Mouse (Mus musculus): ENCODE measurements around the gene Nagpa. TPM values are rescaled to one million over a fixed set of nuclear protein-coding genes. Genes with fewer than 3 reads are reported as not detected.

The Nagpa gene
- 16.6 and 16.9 TPM in 2 replicates for polyA plus RNA-seq (2014; fragmentation: Nextera tagmentation; extraction: Ambion mirVana)

DNA sequence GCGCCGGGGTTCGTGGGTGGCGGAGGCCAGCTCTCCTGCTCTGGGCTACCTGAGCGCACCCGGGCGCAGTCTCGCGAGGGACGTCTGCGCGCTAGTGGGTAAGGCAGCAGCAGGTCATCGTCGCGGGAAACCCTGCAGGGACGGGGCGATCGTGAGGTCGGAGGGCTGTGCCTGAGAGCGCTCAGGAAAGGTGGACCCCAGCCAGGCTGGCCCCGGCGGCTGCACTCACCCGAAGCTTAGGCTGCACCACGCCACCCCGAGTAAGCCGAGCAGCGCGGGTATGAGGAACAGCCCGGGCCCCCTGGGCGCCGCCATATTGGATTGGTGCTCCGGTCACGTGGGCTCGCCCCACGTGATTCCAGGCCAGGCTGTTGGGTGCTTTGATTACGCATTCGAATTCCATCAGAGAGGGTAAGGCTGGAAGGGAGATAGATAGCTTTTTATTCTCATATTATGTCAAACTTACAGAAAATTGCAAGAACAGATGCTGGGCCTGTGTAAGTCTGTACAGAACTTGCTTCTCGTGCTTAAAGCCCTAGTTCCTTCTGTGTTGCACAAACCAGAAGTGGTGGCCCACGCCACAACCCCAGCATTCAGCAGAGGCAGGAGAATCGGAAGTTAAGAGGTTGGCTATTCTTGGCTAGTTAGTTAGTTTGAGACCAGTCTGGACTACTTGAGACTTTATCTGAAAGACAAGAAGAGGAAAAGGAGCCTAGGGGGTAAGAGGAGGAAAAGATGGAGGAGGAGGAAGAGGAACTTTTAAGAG lies at the start of gene Nagpa:
Gene Nagpa, minus strand, starts transcription at position 345 of the 766 bp plus-strand sequence.
- DNase-seq (ENCODE audit: low spot score): peak; percentile 91
- H3K4me2 ChIP-seq (ENCODE audit: low read depth, severe bottlenecking): peak within 1 kb of the TSS; percentile 96
- peak within 1 kb of the TSS; percentile 84 for H3K4me3 ChIP-seq (ENCODE audit: low read depth, low read length)
- 4% methylated on average over 40 of the region's 40 CpGs for WGBS
- H3K9me3 ChIP-seq (ENCODE audit: control insufficient read depth, low read length): no peaks in the 10 kb centered on the region
- ATAC-seq (ENCODE audit: insufficient number of reproducible peaks, low FRiP score, low TSS enrichment, low read depth): peak; percentile 81
- peaks cover 5% of the 10 kb centered on the region; the same call in 1 of the 2 replicates for H3K4me1 ChIP-seq (ENCODE audit: control insufficient read depth, insufficient read depth, low read length)
- no peaks in the 10 kb centered on the region for H3K36me3 ChIP-seq (ENCODE audit: control insufficient read depth, insufficient read depth, low read length)
- no peak within 1 kb of the TSS for H3K27ac ChIP-seq (replicated peaks; ENCODE audit: low read depth, low read length)
- no peaks in the 10 kb centered on the region for H3K27me3 ChIP-seq (ENCODE audit: control insufficient read depth, insufficient read depth, low read length)
- H3K9ac ChIP-seq (ENCODE audit: low read length): peak within 1 kb of the TSS; percentile 57

- ATAC-seq (ENCODE audit: insufficient number of reproducible peaks, low FRiP score, low TSS enrichment, low read depth) (no peak), DNase-seq (ENCODE audit: low spot score) (no peak)
- no peak overlapping the region for H3K9ac ChIP-seq (ENCODE audit: low read length)
- H3K4me3 ChIP-seq (ENCODE audit: low read depth, low read length): no peak overlapping the region
- H3K9me3 ChIP-seq (ENCODE audit: control insufficient read depth, low read length): no peaks in the 10 kb centered on the region
- H3K27ac ChIP-seq (replicated peaks; ENCODE audit: low read depth, low read length): no peak overlapping the region
- 90% methylated on average over 2 of the region's 2 CpGs for WGBS
- H3K27me3 ChIP-seq (ENCODE audit: control insufficient read depth, insufficient read depth, low read length): no peaks in the 10 kb centered on the region
- H3K4me2 ChIP-seq (ENCODE audit: low read depth, severe bottlenecking): no peak overlapping the region
- peaks cover 9% of the 10 kb centered on the region; the same call in 1 of the 2 replicates for H3K4me1 ChIP-seq (ENCODE audit: control insufficient read depth, insufficient read depth, low read length)
- H3K36me3 ChIP-seq (ENCODE audit: control insufficient read depth, insufficient read depth, low read length): no peaks in the 10 kb centered on the region; the same call in 1 of the 2 replicates
Observed at GRCm38 (mm10) chr16:5252260-5252659, 48.4 kb upstream of the Nagpa start.

DNA sequence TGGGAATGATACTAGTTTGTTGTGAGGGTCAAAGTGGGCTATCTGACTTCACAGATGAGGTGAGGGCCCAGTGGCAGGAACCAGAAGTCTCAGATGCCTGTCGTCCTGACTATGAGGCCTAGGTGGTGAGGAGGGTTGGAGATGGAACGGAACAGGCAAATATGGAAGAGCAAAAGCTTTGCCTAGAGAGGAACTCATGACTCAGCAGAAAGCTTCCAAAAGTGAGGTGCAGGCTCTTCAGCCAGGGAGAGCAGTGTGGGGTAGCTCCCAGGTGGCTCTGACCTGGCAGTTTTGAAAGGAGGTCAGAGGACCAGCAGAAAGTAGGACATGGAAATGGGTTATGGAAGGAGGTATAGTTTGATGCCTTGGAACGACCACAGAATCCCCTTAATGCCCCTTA lies 47.1 kb upstream of the Nagpa start:
- no peaks in the 10 kb centered on the region; the same call in 1 of the 2 replicates for H3K36me3 ChIP-seq (ENCODE audit: control insufficient read depth, insufficient read depth, low read length)
- no peak overlapping the region for H3K27ac ChIP-seq (replicated peaks; ENCODE audit: low read depth, low read length)
- H3K9me3 ChIP-seq (ENCODE audit: control insufficient read depth, low read length): no peaks in the 10 kb centered on the region
- 87% methylated on average over 3 of the region's 3 CpGs for WGBS
- H3K27me3 ChIP-seq (ENCODE audit: control insufficient read depth, insufficient read depth, low read length): no peaks in the 10 kb centered on the region
- H3K4me3 ChIP-seq (ENCODE audit: low read depth, low read length): no peak overlapping the region
- peaks cover 7% of the 10 kb centered on the region; the same call in 1 of the 2 replicates for H3K4me1 ChIP-seq (ENCODE audit: control insufficient read depth, insufficient read depth, low read length)
- ATAC-seq (ENCODE audit: insufficient number of reproducible peaks, low FRiP score, low TSS enrichment, low read depth) (no peak), DNase-seq (ENCODE audit: low spot score) (no peak)
- H3K4me2 ChIP-seq (ENCODE audit: low read depth, severe bottlenecking): no peak overlapping the region
- no peak overlapping the region for H3K9ac ChIP-seq (ENCODE audit: low read length)

GRCm38 (mm10) chr16:5244411-5244810 lies 40.6 kb upstream of the Nagpa start:
- no peak for ATAC-seq (ENCODE audit: insufficient number of reproducible peaks, low FRiP score, low TSS enrichment, low read depth)
- H3K4me3 ChIP-seq (ENCODE audit: low read depth, low read length): no peak overlapping the region
- WGBS: 36% methylated on average over 7 of the region's 7 CpGs

GRCm38 (mm10) chr16:5242882-5243281 lies 39.1 kb upstream of the Nagpa start:
- H3K4me3 ChIP-seq (ENCODE audit: low read depth, low read length): no peak overlapping the region
- no peak for ATAC-seq (ENCODE audit: insufficient number of reproducible peaks, low FRiP score, low TSS enrichment, low read depth)
- no peaks in the 10 kb centered on the region for H3K9me3 ChIP-seq (ENCODE audit: control insufficient read depth, low read length)
- H3K27ac ChIP-seq (replicated peaks; ENCODE audit: low read depth, low read length): no peak overlapping the region
- no peak overlapping the region for H3K9ac ChIP-seq (ENCODE audit: low read length)
- no peak overlapping the region for H3K4me2 ChIP-seq (ENCODE audit: low read depth, severe bottlenecking)
- DNase-seq (ENCODE audit: low spot score): no peak
- H3K4me1 ChIP-seq (ENCODE audit: control insufficient read depth, insufficient read depth, low read length): no peaks in the 10 kb centered on the region
- peaks cover 3% of the 10 kb centered on the region; the same call in 1 of the 2 replicates for H3K36me3 ChIP-seq (ENCODE audit: control insufficient read depth, insufficient read depth, low read length)
- no peaks in the 10 kb centered on the region for H3K27me3 ChIP-seq (ENCODE audit: control insufficient read depth, insufficient read depth, low read length)
- WGBS: 90% methylated on average over 6 of the region's 6 CpGs

More at GRCm38 (mm10) chr16:5244411-5244810, 40.6 kb upstream of the Nagpa start:
- Histone ChIP-seq H3K27me3 (ENCODE audit: control insufficient read depth, insufficient read depth, low read length) (no peaks in the 10 kb centered on the region), H3K36me3 (ENCODE audit: control insufficient read depth, insufficient read depth, low read length) (peaks cover 3% of the 10 kb centered on the region; the same call in 1 of the 2 replicates), H3K27ac (replicated peaks; ENCODE audit: low read depth, low read length) (no peak overlapping the region), H3K9me3 (ENCODE audit: control insufficient read depth, low read length) (no peaks in the 10 kb centered on the region), H3K9ac (ENCODE audit: low read length) (no peak overlapping the region), H3K4me1 (ENCODE audit: control insufficient read depth, insufficient read depth, low read length) (no peaks in the 10 kb centered on the region), H3K4me2 (ENCODE audit: low read depth, severe bottlenecking) (no peak overlapping the region)
- DNase-seq (ENCODE audit: low spot score): peak; percentile 69

GRCm38 (mm10) chr16:5242355-5242754 lies 38.5 kb upstream of the Nagpa start:
- Histone ChIP-seq H3K4me2 (ENCODE audit: low read depth, severe bottlenecking) (no peak overlapping the region), H3K9ac (ENCODE audit: low read length) (no peak overlapping the region), H3K4me3 (ENCODE audit: low read depth, low read length) (no peak overlapping the region), H3K27ac (replicated peaks; ENCODE audit: low read depth, low read length) (no peak overlapping the region), H3K9me3 (ENCODE audit: control insufficient read depth, low read length) (no peaks in the 10 kb centered on the region), H3K4me1 (ENCODE audit: control insufficient read depth, insufficient read depth, low read length) (no peaks in the 10 kb centered on the region), H3K27me3 (ENCODE audit: control insufficient read depth, insufficient read depth, low read length) (no peaks in the 10 kb centered on the region), H3K36me3 (ENCODE audit: control insufficient read depth, insufficient read depth, low read length) (peaks cover 3% of the 10 kb centered on the region; the same call in 1 of the 2 replicates)
- WGBS: 93% methylated on average over 4 of the region's 4 CpGs
- DNase-seq (ENCODE audit: low spot score) (no peak), ATAC-seq (ENCODE audit: insufficient number of reproducible peaks, low FRiP score, low TSS enrichment, low read depth) (no peak)

DNA sequence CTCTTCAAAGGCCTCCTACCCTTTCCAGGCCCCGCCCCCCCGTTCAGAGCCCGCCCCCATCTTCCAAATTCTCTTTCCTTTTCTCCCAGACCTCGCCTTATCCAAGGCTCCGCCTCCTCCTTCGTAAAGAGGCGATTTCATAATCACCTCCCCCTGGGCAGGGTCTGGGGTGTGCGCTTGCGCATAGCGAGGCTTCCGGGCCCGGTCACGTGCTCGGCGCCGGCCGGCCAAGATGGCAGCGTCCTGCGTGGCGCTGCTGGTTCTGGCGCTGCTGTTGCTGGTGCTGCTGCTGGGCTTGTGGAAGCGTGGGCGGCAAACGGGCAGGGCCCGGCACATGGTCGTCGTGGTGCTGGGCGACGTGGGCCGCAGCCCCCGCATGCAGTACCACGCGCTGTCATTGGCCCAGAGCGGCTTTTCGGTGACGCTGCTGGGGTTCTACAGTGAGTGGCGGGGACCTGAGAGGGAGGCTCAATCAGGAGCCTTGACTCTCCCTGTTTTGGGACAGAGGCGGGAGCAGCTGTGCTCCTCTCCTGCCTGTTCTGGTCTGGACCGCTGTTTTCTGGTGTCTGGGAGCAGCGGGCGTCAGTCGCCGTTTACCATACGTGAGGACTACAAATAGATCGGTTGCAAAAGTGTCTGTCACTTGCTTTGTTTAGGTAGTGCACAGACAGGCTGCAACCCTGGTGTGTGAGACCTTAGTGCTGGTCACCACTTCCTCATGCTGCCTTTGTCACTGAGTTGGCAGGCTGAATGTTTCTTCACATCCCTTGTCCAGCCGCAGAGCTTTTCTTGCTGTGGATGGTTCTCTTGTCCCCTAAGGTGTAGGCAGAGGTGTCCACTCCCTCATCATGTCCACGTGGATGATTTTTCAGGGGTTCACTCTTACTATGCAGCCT lies 29.9 kb upstream of the Nagpa start, which contains the start of gene Alg1:
Gene Alg1, plus strand, starts transcription at position 204 of the 896 bp plus-strand sequence.
- H3K4me2 ChIP-seq (ENCODE audit: low read depth, severe bottlenecking): peak within 1 kb of the TSS; percentile 79
- H3K9me3 ChIP-seq (ENCODE audit: control insufficient read depth, low read length): no peaks in the 10 kb centered on the region
- peaks cover 4% of the 10 kb centered on the region; the same call in 1 of the 2 replicates for H3K4me1 ChIP-seq (ENCODE audit: control insufficient read depth, insufficient read depth, low read length)
- H3K9ac ChIP-seq (ENCODE audit: low read length): peak within 1 kb of the TSS; percentile 71
- peak within 1 kb of the TSS; percentile 86 for H3K4me3 ChIP-seq (ENCODE audit: low read depth, low read length)
- 2% methylated on average over 47 of the region's 47 CpGs for WGBS
- H3K36me3 ChIP-seq (ENCODE audit: control insufficient read depth, insufficient read depth, low read length): no peaks in the 10 kb centered on the region
- DNase-seq (ENCODE audit: low spot score) (peak; percentile 91), ATAC-seq (ENCODE audit: insufficient number of reproducible peaks, low FRiP score, low TSS enrichment, low read depth) (peak; percentile 88)
- H3K27me3 ChIP-seq (ENCODE audit: control insufficient read depth, insufficient read depth, low read length): no peaks in the 10 kb centered on the region
- H3K27ac ChIP-seq (replicated peaks; ENCODE audit: low read depth, low read length): no peak within 1 kb of the TSS

- H3K9ac ChIP-seq (ENCODE audit: low read length): no peak overlapping the region
- DNase-seq (ENCODE audit: low spot score) (no peak), ATAC-seq (ENCODE audit: insufficient number of reproducible peaks, low FRiP score, low TSS enrichment, low read depth) (no peak)
- WGBS: 72% methylated on average over 4 of the region's 4 CpGs
- no peaks in the 10 kb centered on the region for H3K27me3 ChIP-seq (ENCODE audit: control insufficient read depth, insufficient read depth, low read length)
- H3K27ac ChIP-seq (replicated peaks; ENCODE audit: low read depth, low read length): no peak overlapping the region
- peaks cover 4% of the 10 kb centered on the region; the same call in 1 of the 2 replicates for H3K4me1 ChIP-seq (ENCODE audit: control insufficient read depth, insufficient read depth, low read length)
- no peak overlapping the region for H3K4me2 ChIP-seq (ENCODE audit: low read depth, severe bottlenecking)
- peak overlapping the region; percentile 86 for H3K4me3 ChIP-seq (ENCODE audit: low read depth, low read length)
- no peaks in the 10 kb centered on the region for H3K36me3 ChIP-seq (ENCODE audit: control insufficient read depth, insufficient read depth, low read length)
- no peaks in the 10 kb centered on the region for H3K9me3 ChIP-seq (ENCODE audit: control insufficient read depth, low read length)
Observed at GRCm38 (mm10) chr16:5232982-5233381, 29.2 kb upstream of the Nagpa start.
